8 mouse cellular contexts compared by ENCODE assay signal in genomic region chr1:83717056-83717455, GRCm38 (mm10).
DNase-seq lines count a peak whose midpoint lies in the region; ATAC-seq lines count a peak whose summit lies in the region.

No protein-coding gene starts in this region.

- no peak overlapping the region for H3K4me2 ChIP-seq in forebrain, embryonic 14.5 days (ENCODE audit: low read length)
- no peak overlapping the region for H3K4me2 ChIP-seq in neural tube, embryonic 13.5 days

- H3K36me3 ChIP-seq in forebrain, embryonic 14.5 days (ENCODE audit: control insufficient read depth, insufficient read depth, low read length), result no peaks in the 10 kb centered on the region
- no peaks in the 10 kb centered on the region for H3K36me3 ChIP-seq in forebrain, embryonic 10.5 days (replicated peaks)
- no peaks in the 10 kb centered on the region for H3K36me3 ChIP-seq in neural tube, embryonic 13.5 days

- H3K4me1 ChIP-seq in forebrain, embryonic 14.5 days (ENCODE audit: control insufficient read depth, insufficient read depth, low read length), result no peaks in the 10 kb centered on the region
- H3K4me1 ChIP-seq in forebrain, embryonic 10.5 days, result no peaks in the 10 kb centered on the region
- no peaks in the 10 kb centered on the region for H3K4me1 ChIP-seq in neural tube, embryonic 13.5 days (replicated peaks)

- no peak overlapping the region for H3K27ac ChIP-seq in forebrain, embryonic 14.5 days (ENCODE audit: low read depth, low read length)
- H3K27ac ChIP-seq in forebrain, embryonic 10.5 days, result no peak overlapping the region
- H3K27ac ChIP-seq in neural tube, embryonic 13.5 days (replicated peaks), result no peak overlapping the region

- 0% methylated on average over 1 of the region's 1 CpGs for WGBS in forebrain, embryonic 14.5 days
- 0% methylated on average over 1 of the region's 1 CpGs for WGBS in forebrain, embryonic 10.5 days
- 0% methylated on average over 1 of the region's 1 CpGs for WGBS in neural tube, embryonic 13.5 days

- no peaks in the 10 kb centered on the region for H3K9me3 ChIP-seq in forebrain, embryonic 14.5 days (replicated peaks; ENCODE audit: control insufficient read depth, low read length)
- no peaks in the 10 kb centered on the region for H3K9me3 ChIP-seq in forebrain, embryonic 10.5 days
- no peaks in the 10 kb centered on the region for H3K9me3 ChIP-seq in neural tube, embryonic 13.5 days

- DNase-seq in forebrain, embryonic 14.5 days (ENCODE audit: low spot score), result peak; percentile 87
- no peak for DNase-seq in forebrain, embryonic 10.5 days (ENCODE audit: extremely low spot score, low spot score)
- no peak for DNase-seq in neural tube, embryonic 10.5 days (ENCODE audit: extremely low spot score, low spot score)
- DNase-seq in embryo, embryonic 10.5 days (ENCODE audit: low spot score), result peak; percentile 80
- peak; percentile 63 to 72 for DNase-seq in left cerebral cortex, adult 18-20 months (ENCODE audit: low spot score in 2 of 2)
- peak; percentile 24 for DNase-seq in right cerebral cortex, postnatal 25 days
- no peak for DNase-seq in spleen, postnatal 14 days (ENCODE audit: low spot score in 2 of 2)

- H3K9ac ChIP-seq in forebrain, embryonic 14.5 days (ENCODE audit: low read length), result no peak overlapping the region
- H3K9ac ChIP-seq in neural tube, embryonic 13.5 days, result no peak overlapping the region

- no peak overlapping the region for H3K4me3 ChIP-seq in forebrain, embryonic 14.5 days (ENCODE audit: low read depth, low read length)
- H3K4me3 ChIP-seq in forebrain, embryonic 10.5 days, result no peak overlapping the region
- H3K4me3 ChIP-seq in neural tube, embryonic 13.5 days, result no peak overlapping the region

- H3K27me3 ChIP-seq in forebrain, embryonic 14.5 days (replicated peaks; ENCODE audit: control insufficient read depth, insufficient read depth, low read length), result no peaks in the 10 kb centered on the region
- H3K27me3 ChIP-seq in forebrain, embryonic 10.5 days (ENCODE audit: poor library complexity, severe bottlenecking), result no peaks in the 10 kb centered on the region
- H3K27me3 ChIP-seq in neural tube, embryonic 13.5 days, result no peaks in the 10 kb centered on the region

- ATAC-seq in forebrain, embryonic 14.5 days, result peak; percentile 32; the same call in 1 of the 2 replicates
- 0 out of 2 replicates have a peak, but pooled peaks have one; percentile 50 for ATAC-seq in neural tube, embryonic 13.5 days (ENCODE audit: low read depth)

Comparison
In these comparisons a context has a peak if more than half of its experiments do, and no peak if none do; other contexts are left out.
1. DNase-seq: peak in forebrain, embryonic 14.5 days (single experiment), embryo, embryonic 10.5 days (single experiment), left cerebral cortex, adult 18-20 months (2 of 2) and right cerebral cortex, postnatal 25 days (single experiment); none in forebrain, embryonic 10.5 days (single experiment), neural tube, embryonic 10.5 days (single experiment) and spleen, postnatal 14 days (0 of 2).